Mouse (Mus musculus): ENCODE results near the gene Ociad1.

Ociad1 gene

DNA sequence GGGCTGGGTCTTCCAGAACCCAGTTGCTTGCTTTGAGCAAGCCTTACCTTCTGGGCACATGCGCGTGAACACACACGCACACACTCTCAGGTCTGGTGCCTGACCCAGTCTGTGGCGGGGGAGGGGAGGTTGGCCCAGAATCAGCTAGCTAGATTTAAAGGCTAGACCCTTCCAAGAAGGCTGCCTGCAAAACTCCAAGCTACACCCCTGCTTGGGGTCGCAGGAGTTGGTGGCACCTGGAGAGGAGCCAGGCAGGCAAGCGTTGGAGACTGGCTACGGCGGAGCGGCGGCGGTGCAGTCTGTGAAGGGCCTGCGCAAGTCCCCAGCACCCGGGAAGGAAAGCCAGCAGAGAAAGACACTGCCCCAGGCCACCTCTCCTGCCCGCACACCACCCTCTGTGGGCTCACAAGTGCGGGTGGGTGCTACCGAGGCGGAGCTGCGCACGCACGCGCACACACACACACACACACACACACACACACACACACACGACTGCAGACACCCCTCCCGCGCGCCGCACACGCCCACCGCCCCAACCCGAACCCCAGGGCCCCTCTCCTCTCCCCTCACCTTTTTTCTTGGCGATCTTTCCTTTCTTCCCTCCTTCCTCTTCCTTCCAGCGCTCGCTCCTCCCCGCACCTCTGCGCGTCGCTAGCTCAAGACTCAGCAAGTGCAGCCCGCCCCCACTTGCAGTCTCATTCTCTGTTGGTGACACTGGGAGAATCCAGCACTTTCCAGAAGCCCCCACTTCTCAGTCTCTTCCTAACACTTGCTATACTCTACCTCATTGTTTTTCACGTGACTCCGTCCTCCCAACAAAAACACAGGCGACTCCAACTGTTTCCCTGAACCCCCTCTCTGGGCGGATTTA lies 45.6 kb downstream of the Ociad1 start:
- in situ Hi-C loops (cut with MboI, MseI) = no loop called here

- in situ Hi-C loops (cut with MboI, MseI) = no loop called here
These were observed 46.2 kb downstream of the Ociad1 start for GRCm38 (mm10) chr5:73338832-73339163.

GRCm38 (mm10) chr5:73339779-73340722 lies 47.5 kb downstream of the Ociad1 start:
- in situ Hi-C loops (cut with MboI, MseI) = no loop called here

DNA sequence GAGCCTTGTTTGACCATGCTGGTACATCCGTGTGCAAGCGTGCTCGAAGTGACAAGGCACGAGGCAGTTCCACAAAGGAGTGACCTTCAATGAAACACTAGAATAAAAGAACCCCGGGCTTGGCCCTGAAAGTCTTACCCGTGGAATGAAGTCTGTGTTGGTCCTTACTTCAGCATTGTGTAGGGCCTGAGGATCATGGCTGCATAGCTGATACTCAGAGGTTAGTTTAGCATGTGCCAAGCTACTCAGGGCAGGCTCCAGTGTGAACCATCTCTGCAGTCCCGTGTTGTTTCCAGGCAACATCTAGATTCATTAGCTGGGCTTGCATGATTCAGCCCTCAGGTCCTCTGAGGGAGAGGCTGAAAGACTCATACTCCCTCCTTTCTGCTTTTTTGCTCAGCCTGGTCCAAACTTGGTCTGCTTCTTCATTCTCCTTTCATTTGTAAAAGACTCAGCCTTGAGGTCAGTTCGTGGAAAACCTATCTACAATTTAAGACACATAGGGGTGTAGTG lies 48.2 kb downstream of the Ociad1 start, which contains the start of gene Ociad2:
Gene Ociad2, minus strand, starts transcription at position 306 of the 513 bp plus-strand sequence.
- in situ Hi-C loops (cut with MboI, MseI) = no loop called here

- in situ Hi-C loops (cut with MboI, MseI) = no loop called here
These were observed 50.2 kb downstream of the Ociad1 start for GRCm38 (mm10) chr5:73342701-73343355.

GRCm38 (mm10) chr5:73344310-73344709 lies 51.7 kb downstream of the Ociad1 start:
- in situ Hi-C loops (cut with MboI, MseI) = no loop called here

DNA sequence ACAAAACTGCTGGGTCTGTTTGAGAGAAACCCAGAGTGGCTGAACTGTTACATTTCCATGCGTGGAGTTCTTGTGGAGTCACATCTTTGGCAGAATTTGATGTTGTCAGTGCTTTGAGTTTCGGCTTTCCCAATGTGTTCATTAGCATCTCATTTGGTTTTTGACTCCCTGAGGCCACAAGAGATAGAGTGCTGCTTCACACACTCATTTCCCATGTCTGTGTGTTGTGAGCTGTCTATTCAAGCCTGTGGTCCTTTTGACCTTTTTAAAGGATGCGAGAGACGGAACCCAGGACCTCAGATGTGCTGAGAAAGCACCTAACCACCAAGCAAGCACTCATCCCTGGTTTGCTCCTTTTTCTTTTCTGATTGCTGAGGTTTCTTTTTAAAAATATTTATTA lies 52.7 kb downstream of the Ociad1 start:
- in situ Hi-C loops (cut with MboI, MseI) = no loop called here

DNA sequence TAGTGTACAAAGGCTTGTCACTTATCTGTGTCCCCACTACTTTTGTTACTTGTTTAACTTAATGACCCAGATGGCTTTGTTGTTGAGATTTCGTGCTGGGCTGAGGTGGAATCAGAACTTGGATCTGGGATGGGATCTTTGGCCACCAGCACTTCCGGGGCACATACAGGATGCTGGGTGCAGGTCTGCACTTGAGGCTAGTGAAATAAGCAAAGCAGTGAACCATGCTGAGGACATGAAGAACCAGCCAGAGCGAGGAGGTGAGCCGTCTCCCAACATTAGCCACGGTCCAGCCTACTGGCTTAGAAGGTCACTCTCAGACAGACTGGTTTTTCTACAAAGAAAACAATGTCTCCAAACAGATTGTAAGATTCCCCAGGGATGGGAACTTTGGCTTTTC lies 56.9 kb downstream of the Ociad1 start:
- in situ Hi-C loops (cut with MboI, MseI) = no loop called here

- in situ Hi-C loops (cut with MboI, MseI) = no loop called here
These were observed 59.2 kb downstream of the Ociad1 start for GRCm38 (mm10) chr5:73351796-73352195.

- in situ Hi-C loops (cut with MboI, MseI) = no loop called here
These were observed 60.9 kb downstream of the Ociad1 start for GRCm38 (mm10) chr5:73353519-73353918.

GRCm38 (mm10) chr5:73353978-73354377 lies 61.4 kb downstream of the Ociad1 start:
- in situ Hi-C loops (cut with MboI, MseI) = no loop called here

- in situ Hi-C loops (cut with MboI, MseI) = no loop called here
These were observed 62.8 kb downstream of the Ociad1 start for GRCm38 (mm10) chr5:73355393-73355792.

DNA sequence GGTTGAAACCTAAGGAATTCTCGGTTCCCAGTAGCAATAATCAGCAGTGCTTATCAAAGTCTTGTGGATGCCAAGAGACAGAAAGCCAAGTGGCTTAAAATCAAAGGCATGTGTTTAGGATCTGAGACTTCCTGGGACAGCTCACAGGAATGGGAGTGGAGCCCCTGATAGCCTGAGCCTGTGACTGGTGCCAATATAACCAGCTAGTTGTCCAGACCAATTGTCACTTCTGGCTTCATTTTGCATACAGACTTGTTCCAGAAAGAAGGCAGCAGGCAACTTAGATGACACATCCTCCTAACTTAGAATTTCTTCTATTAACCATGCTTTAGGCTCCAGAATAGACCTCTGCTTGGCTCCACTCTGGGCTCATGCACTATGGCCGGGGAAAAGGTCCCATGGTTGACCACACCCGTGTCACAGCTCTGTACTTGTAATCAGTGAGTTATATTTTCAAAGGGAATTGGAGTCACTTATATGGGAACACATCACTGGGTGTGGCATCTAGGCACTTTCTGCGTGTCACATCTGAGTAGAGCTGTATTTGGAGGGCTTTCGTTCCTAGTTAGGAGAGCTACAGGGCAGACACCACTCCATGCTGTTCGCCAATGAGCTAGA lies 66.7 kb downstream of the Ociad1 start:
- in situ Hi-C loops (cut with MboI, MseI) = no loop called here

DNA sequence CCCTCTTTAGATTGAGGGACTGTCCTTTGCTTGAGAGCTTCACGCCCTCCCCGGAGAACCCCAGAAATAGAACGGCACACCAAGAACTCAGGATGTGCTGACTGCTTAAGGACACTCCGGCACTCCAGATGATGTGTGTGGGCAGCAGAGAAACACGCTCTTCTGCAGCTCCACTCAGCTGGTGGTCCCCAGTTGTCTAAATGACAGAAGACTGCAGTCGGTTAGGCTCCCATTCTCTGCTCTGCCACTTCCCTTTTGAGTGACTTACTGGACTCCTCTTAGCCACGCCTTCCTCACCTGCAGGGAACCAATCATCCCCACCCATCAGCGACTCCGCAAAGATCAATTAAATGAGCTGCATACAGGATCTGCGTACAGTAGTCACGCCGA lies 67.2 kb downstream of the Ociad1 start:
- in situ Hi-C loops (cut with MboI, MseI) = no loop called here

- in situ Hi-C loops (cut with MboI, MseI) = no loop called here
These were observed 67.7 kb downstream of the Ociad1 start for GRCm38 (mm10) chr5:73360240-73360639.

DNA sequence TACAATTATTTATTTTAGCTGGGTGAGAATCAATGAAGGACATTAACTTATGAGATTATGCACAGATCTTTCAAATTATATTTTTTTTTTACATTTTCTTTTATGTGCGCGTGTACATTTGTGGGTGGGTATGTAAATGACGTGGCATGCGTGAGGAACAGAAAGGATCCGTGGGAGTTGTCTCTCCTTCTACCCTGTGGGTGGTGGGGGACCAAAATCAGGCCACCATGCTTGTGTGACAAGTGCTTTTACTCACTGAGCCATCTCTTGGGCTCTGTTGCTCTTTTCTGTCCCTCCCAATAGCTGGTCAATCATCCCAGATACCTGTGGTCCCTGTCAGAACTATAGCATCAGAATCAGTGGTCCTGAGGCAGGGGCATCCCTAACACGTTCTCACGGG lies 69.8 kb downstream of the Ociad1 start:
- in situ Hi-C loops (cut with MboI, MseI) = no loop called here

GRCm38 (mm10) chr5:73362791-73363190 lies 70.2 kb downstream of the Ociad1 start:
- in situ Hi-C loops (cut with MboI, MseI) = no loop called here
